9 mouse cellular contexts compared by ENCODE assay signal in the genomic region with DNA sequence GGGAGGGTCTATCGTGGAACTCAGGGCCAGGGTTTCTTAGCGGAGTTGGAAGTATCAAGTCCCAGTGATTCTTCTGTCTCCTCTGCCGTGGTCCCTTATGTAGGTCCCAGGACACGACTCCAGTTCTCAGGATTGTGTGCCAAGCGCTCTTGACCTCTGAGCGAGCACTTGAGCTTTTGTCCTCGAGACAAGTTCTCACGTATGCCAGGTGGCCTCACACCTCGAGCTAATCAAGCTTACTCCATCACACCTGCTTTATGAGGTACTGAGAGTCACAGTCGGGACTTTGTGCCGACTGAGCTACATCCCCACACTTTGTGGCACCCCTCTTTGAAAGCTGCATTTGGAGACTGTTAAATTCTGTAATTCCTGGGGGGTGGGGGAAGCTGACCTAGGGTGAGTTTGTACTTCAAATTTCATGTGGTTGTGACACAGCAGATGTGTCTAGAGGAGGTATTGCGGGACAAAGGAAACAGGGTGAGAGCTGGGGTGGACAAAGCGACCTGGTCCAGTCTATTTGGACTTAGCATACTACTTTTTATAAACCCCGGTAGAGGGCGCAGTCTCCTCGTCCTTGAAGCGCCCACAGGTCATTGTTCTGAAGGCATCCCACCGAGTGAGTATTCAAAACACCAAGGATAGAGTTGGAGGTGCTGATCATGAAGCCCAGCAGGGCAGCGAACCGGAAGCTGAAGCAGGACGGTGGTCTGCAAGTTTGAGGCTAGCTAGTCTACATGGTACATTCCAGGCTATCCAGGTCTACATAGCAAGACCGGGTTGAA. TPM values are rescaled to one million over a fixed set of nuclear protein-coding genes. Genes with fewer than 3 reads are reported as not detected.
DNase-seq lines count a peak whose midpoint lies in the region; ATAC-seq and TF ChIP-seq lines count a peak whose summit lies in the region.
"Had no signal": no experiment of that assay in that cellular context is flagged by ENCODE, and none has a peak within 500 bp of the region (broad histone marks: within the 10 kb centered on the region; RNA-seq: fewer than 3 reads in every experiment).

No protein-coding gene starts in this region.

- TF ChIP-seq CTCF in small intestine, adult 2 months (IDR thresholded peaks at IDR 0.05; ENCODE audit: extremely low read depth, insufficient read length, insufficient replicate concordance, low read depth, low read length) = peak; percentile 92; the same call in 1 of the 2 replicates

- intact Hi-C loops in heart, postnatal 14 days (cut with DNase I) = loop anchor here (2.0 to 5.0 kb wide), 6 partner anchors 50 to 606 kb away; a partner anchor contains a TSS

- no peak overlapping the region for H3K9ac ChIP-seq in embryonic facial prominence, embryonic 15.5 days

- no peak for TF ChIP-seq POLR2A in small intestine, adult 2 months (IDR thresholded peaks at IDR 0.05; ENCODE audit: low read depth, low read length)

- no peaks in the 10 kb centered on the region for H3K9me3 ChIP-seq in embryonic facial prominence, embryonic 15.5 days (replicated peaks)
- no peaks in the 10 kb centered on the region for H3K9me3 ChIP-seq in megakaryocyte, embryonic 14.5 days

- H3K27me3 ChIP-seq in embryonic facial prominence, embryonic 15.5 days = no peaks in the 10 kb centered on the region
- peaks cover 9% of the 10 kb centered on the region for H3K27me3 ChIP-seq in megakaryocyte, embryonic 14.5 days (replicated peaks)
- H3K27me3 ChIP-seq in small intestine, adult 2 months (ENCODE audit: control insufficient read depth, insufficient read depth, low read length) = no peaks in the 10 kb centered on the region

- 0 out of 2 replicates have a peak overlapping the region, but pooled peaks have one; percentile 25 for H3K4me2 ChIP-seq in embryonic facial prominence, embryonic 15.5 days (replicated peaks)

- no peaks in the 10 kb centered on the region for H3K36me3 ChIP-seq in embryonic facial prominence, embryonic 15.5 days
- peaks cover 12% of the 10 kb centered on the region for H3K36me3 ChIP-seq in megakaryocyte, embryonic 14.5 days (replicated peaks; ENCODE audit: low read length)
- no peaks in the 10 kb centered on the region for H3K36me3 ChIP-seq in small intestine, adult 2 months (ENCODE audit: control insufficient read depth, insufficient read depth, low read length)

- peaks cover 16% of the 10 kb centered on the region; the same call in 1 of the 2 replicates for H3K4me1 ChIP-seq in embryonic facial prominence, embryonic 15.5 days
- peaks cover 43% of the 10 kb centered on the region for H3K4me1 ChIP-seq in megakaryocyte, embryonic 14.5 days
- H3K4me1 ChIP-seq in small intestine, adult 2 months (ENCODE audit: control insufficient read depth, insufficient read depth, insufficient read length, low read length) = peaks cover 13% of the 10 kb centered on the region; the same call in 1 of the 2 replicates

- no peak overlapping the region for H3K4me3 ChIP-seq in embryonic facial prominence, embryonic 15.5 days (replicated peaks)
- H3K4me3 ChIP-seq in megakaryocyte, embryonic 14.5 days (replicated peaks) = peak overlapping the region; percentile 88
- no peak overlapping the region for H3K4me3 ChIP-seq in small intestine, adult 2 months (ENCODE audit: low read depth, low read length)

- no peak overlapping the region for H3K27ac ChIP-seq in embryonic facial prominence, embryonic 15.5 days (replicated peaks)
- no peak overlapping the region for H3K27ac ChIP-seq in small intestine, adult 2 months (ENCODE audit: insufficient read depth, low read depth, low read length)
- H3K27ac ChIP-seq: macrophage had no signal

- no peak for ATAC-seq in embryonic facial prominence, embryonic 15.5 days (ENCODE audit: insufficient number of reproducible peaks, low FRiP score, low TSS enrichment, low read depth)

- 36% methylated on average over 22 of the region's 22 CpGs for WGBS in embryonic facial prominence, embryonic 15.5 days
- WGBS in small intestine, adult 2 months = 17% methylated on average over 22 of the region's 22 CpGs

- peak; percentile 66 to 86 for DNase-seq in adrenal gland, adult (ENCODE audit: inconsistent age in 2 of 2, low spot score in 1 of 2)
- no peak for DNase-seq in adrenal gland, postnatal 4 days (ENCODE audit: low spot score in 2 of 2)
- DNase-seq in adrenal gland, postnatal 36 days = peak; percentile 69 to 79
- DNase-seq in heart, postnatal 14 days = peak; percentile 75 to 81
- peak; percentile 83 to 87 for DNase-seq in kidney, postnatal 25 days

RNA-seq across cellular contexts. Expression of a gene that starts 8.2 kb away (rescaled TPM):
- total RNA-seq in adrenal gland, postnatal 4 days (2021) = 10 to 100 TPM; 27.0 to 27.8 TPM
- 10 to 100 TPM; 21.2 to 24.8 TPM for total RNA-seq in adrenal gland, postnatal 36 days (2021)
- polyA plus RNA-seq in embryonic facial prominence, embryonic 15.5 days (2015; fragmentation: Nextera tagmentation; extraction: Ambion mirVana) = 14.6 and 16.2 TPM in 2 replicates
- 10 to 100 TPM; 12.7 to 13.1 TPM for total RNA-seq in heart, postnatal 14 days (2021)
- 4.4 and 4.6 TPM in 2 replicates for polyA plus RNA-seq in megakaryocyte, embryonic 14.5 days (2012; ENCODE audit: insufficient read depth, low replicate concordance)
- polyA plus RNA-seq in small intestine, adult 2 months (2012; rRNA removed) = 11.7 and 24.7 TPM in 2 replicates

Comparison
In these comparisons a context has a peak if more than half of its experiments do, and no peak if none do; other contexts are left out.
1. DNase-seq: peak in adrenal gland, adult (2 of 2), adrenal gland, postnatal 36 days (2 of 2), heart, postnatal 14 days (2 of 2) and kidney, postnatal 25 days (2 of 2); none in adrenal gland, postnatal 4 days (0 of 2).